Mouse (Mus musculus) heart, embryonic 14.5 days (tissue): ENCODE results near the gene Spryd3. TPM values are rescaled to one million over a fixed set of nuclear protein-coding genes. Genes with fewer than 3 reads are reported as not detected.

Experiments used
- ATAC-seq: fragments of 200-750 bp; cut with Nextera tagmentation; 2 replicates; pipeline ENCODE4 v1.8.0; 2017; ENCODE audit warnings: low read depth, moderate TSS enrichment; ENCODE audit not compliant: insufficient number of reproducible peaks, insufficient read depth, low FRiP score
- H3K27ac ChIP-seq, 2 experiments: fragments of 200-500 bp in 1 of 2; fragments of 300-500 bp in 1 of 2; sonication (generic) in 1 of 2; replicated peaks in 1 of 2; 2 replicates each; pipeline ENCODE4 v1.5.1; 2012 to 2014; ENCODE audit warnings: low read depth in 2 of 2, low read length in 2 of 2, control low read depth in 1 of 2, mild to moderate bottlenecking in 1 of 2, mixed read lengths in 1 of 2; ENCODE audit not compliant: control insufficient read depth in 1 of 2, insufficient read depth in 1 of 2
- H3K27me3 ChIP-seq: fragments of 300-500 bp; sonication (generic); 2 replicates; pipeline ENCODE4 v1.6.1; 2014; ENCODE audit warnings: mild to moderate bottlenecking, low read length, control low read depth; ENCODE audit not compliant: control insufficient read depth, insufficient read depth
- H3K36me3 ChIP-seq: fragments of 300-500 bp; sonication (generic); 2 replicates; pipeline ENCODE4 v1.6.1; 2014; ENCODE audit warnings: mild to moderate bottlenecking, control low read depth, low read length, mixed read lengths; ENCODE audit not compliant: control insufficient read depth, insufficient read depth
- H3K4me1 ChIP-seq, 2 experiments: fragments of 200-500 bp in 1 of 2; fragments of 300-500 bp in 1 of 2; sonication (generic) in 1 of 2; 2 replicates each; pipeline ENCODE4 v1.6.1; 2012 to 2014; ENCODE audit warnings: low read length in 2 of 2, control low read depth in 1 of 2, mixed read lengths in 1 of 2; ENCODE audit not compliant: control insufficient read depth in 2 of 2, insufficient read depth in 2 of 2
- H3K4me2 ChIP-seq: fragments of 300-500 bp; sonication (generic); 2 replicates; pipeline ENCODE4 v1.6.1; 2014; ENCODE audit warnings: mild to moderate bottlenecking, low read length
- H3K4me3 ChIP-seq, 2 experiments: fragments of 200-500 bp in 1 of 2; fragments of 300-500 bp in 1 of 2; sonication (generic) in 1 of 2; 2 replicates each; pipeline ENCODE4 v1.5.1; 2012 to 2014; ENCODE audit warnings: low read length in 2 of 2, mild to moderate bottlenecking in 2 of 2, control low read depth in 1 of 2, low read depth in 1 of 2, moderate library complexity in 1 of 2; ENCODE audit not compliant: control insufficient read depth in 1 of 2, insufficient read depth in 1 of 2
- H3K9ac ChIP-seq: fragments of 300-500 bp; sonication (generic); 2 replicates; pipeline ENCODE4 v1.6.1; 2014; ENCODE audit warnings: mild to moderate bottlenecking, low read length
- H3K9me3 ChIP-seq: fragments of 300-500 bp; sonication (generic); 2 replicates; pipeline ENCODE4 v1.6.1; 2016; ENCODE audit warnings: low read length, control low read depth; ENCODE audit not compliant: control insufficient read depth
- WGBS: fragments of 180-500 bp; shearing (Covaris S2); extraction: QIAGEN DNeasy Blood & Tissue Kit; methylation state at CpG from one replicate; pipeline ENCODE4 v1.1.7; 2014; 5-methylcytosine and 5-hydroxymethylcytosine counted together
- polyA plus RNA-seq: library from polyadenylated mRNA; unstranded; fragments of >200 nt; fragmentation: Nextera tagmentation; extraction: Ambion mirVana; gene quantifications from 2 replicates; pipeline ENCODE4 v1.2.1, GENCODE M21; 2014

Spryd3 gene
- polyA plus RNA-seq, 1 experiment from 2014 or later, result 12.4 TPM

DNA sequence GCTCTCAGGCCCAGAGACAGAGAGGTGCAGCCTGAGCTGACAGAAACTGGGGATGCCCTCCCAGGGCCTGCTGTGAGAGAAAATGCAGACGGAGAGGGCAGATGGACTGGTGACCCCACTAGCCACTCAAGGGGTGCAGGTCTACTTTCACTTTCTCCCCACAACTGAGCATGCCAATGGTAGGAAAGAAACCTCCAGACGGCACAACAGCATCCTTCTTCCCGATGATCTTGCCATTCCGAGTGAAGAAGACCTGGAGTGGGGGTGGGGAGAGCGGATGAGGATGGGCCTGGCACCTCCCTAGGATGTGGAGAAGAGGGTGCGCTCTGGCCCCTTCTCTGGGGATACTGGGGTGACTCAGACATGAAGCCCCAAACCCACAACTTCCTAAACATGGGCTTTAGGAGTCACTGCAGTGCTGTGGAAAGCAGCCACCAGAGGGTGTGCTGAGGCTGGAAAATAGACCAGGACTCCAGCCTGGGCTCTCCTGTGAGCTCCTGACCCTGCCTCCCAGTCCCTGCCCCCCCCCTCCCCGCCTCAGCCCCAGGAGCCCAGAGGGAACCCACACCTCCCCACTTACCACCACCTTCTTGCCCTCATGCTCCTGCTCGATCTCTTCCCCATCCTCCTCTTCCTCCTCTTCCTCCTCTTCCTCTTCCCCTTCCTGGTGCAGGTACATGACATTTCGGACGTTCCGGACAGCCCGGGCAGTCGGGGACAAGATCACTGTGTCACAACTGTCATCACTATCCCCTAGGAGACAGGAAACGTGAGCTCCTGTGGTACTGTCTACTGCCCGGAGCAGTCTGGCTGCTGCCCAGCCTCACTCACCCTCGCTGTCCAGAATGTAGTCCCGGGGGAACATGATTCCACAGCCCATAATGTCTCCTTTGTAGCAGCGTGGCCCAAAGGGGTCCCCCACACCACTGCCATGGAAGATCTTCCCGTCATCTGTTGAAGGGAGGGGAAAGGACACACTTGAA is 18.3 kb downstream of the Spryd3 start:
- peaks cover 0 to under 1% of the 10 kb centered on the region in 2 experiments; a peak in 1 of 4 replicates for H3K4me1 ChIP-seq
- ATAC-seq, result no peak
- no peak overlapping the region for H3K4me2 ChIP-seq
- H3K27me3 ChIP-seq, result no peaks in the 10 kb centered on the region
- peaks cover 92% of the 10 kb centered on the region for H3K36me3 ChIP-seq
- no peak overlapping the region for H3K27ac ChIP-seq
- 62% methylated on average over 18 of the region's 19 CpGs for WGBS
- no peak overlapping the region for H3K4me3 ChIP-seq
- no peaks in the 10 kb centered on the region for H3K9me3 ChIP-seq
- no peak overlapping the region for H3K9ac ChIP-seq

DNA sequence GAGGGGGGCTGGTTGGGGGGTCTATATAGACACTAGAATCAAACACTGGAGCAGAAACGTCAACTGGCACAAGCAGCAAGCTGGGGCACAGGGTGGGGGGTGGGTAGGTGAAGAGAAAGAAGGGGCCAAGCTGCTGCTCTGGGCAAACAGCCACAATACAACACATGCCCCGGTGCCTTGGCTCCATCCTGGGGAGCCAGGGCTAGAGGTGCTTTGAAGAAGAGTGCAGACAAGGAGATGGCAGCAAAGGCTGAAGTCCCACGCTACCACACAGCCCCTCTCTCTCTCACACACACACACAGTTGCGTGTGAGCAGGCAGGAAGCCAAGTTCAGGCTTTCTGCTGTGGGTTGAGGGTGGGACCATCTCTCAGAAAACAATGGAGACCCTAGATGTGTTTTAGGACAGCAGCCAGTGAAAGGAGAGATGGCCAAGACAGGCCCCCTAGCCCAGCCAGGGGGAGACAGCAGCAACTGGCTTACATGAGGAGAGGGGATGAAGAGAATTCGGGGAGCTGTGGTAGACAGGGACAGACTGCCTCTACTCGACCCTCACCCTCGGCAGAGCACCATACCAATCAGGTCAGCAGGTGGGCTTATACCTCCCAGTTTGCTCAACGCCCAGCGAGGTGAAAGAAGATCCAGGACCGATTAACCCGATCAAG is 19.1 kb downstream of the Spryd3 start:
- Histone ChIP-seq H3K4me1 (peaks cover 0 to 4% of the 10 kb centered on the region in 2 experiments; a peak in 1 of 4 replicates), H3K4me2 (no peak overlapping the region), H3K27me3 (no peaks in the 10 kb centered on the region), H3K9ac (no peak overlapping the region), H3K27ac (no peak overlapping the region), H3K9me3 (no peaks in the 10 kb centered on the region), H3K4me3 (no peak overlapping the region), H3K36me3 (peaks cover 98% of the 10 kb centered on the region)
- ATAC-seq, result no peak
- 65% methylated on average over 11 of the region's 11 CpGs for WGBS

DNA sequence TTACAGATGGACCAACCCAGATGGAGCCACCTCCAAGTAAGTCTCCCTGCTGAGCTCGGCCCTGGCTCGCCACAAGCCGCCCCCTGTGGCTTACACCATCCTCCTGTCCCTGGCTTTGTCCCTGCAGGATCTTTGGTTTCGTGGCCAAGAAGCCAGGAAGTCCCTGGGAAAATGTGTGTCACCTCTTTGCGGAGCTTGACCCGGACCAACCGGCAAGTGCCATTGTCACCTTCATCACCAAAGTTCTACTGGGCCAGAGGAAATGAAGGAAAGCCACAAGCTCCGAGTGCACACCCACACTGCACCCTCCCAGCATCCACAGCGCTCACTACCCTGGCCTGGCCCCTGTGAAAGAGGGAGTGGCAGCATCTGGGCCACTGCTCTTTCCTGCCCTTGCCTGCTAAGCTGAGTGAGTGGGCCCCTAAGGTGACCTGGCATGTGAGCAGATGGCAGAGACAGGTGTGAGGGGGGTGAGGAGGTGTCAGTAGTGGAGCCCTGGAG is 20.3 kb downstream of the Spryd3 start:
- Histone ChIP-seq H3K4me2 (no peak overlapping the region), H3K4me3 (no peak overlapping the region), H3K36me3 (peaks cover 99% of the 10 kb centered on the region), H3K27me3 (no peaks in the 10 kb centered on the region), H3K4me1 (peaks cover 0 to 4% of the 10 kb centered on the region in 2 experiments; a peak in 1 of 4 replicates), H3K9me3 (no peaks in the 10 kb centered on the region), H3K9ac (no peak overlapping the region), H3K27ac (no peak overlapping the region)
- 72% methylated on average over 9 of the region's 9 CpGs for WGBS
- no peak for ATAC-seq

DNA sequence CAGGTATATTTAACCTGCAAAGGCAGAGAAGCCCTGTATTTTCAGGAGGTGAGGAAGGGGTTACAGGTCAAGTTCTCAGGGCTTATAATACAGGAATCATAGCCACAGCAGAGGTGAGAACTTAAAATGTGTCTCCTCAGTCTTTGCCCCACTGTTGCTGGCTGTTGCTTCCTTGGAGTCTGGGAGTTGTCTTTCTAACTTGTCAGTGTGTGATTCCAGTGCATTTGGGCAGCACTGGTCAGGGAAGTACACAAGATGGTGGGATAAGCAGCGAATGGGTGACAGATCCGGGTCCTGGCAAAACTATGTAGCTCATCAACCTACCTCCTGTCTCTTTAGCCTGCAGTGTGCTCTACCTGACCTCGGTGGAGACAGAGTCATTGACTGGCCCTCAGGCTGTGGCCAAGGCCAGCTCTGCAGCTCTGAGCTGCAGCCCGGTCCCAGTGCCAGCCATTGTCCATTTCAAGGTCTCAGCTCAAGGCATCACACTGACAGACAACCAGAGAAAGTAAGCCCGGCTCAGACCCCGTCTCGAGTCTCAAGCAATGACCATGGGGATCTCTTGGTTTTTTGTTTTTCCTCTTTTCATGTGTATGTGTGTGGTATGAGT is 21.3 kb downstream of the Spryd3 start:
- ATAC-seq, result no peak
- Histone ChIP-seq H3K27ac (no peak overlapping the region), H3K9ac (no peak overlapping the region), H3K4me1 (peaks cover 0 to 4% of the 10 kb centered on the region in 2 experiments; a peak in 1 of 4 replicates), H3K36me3 (peaks cover 100% of the 10 kb centered on the region), H3K9me3 (no peaks in the 10 kb centered on the region), H3K27me3 (no peaks in the 10 kb centered on the region), H3K4me2 (no peak overlapping the region), H3K4me3 (no peak overlapping the region)
- WGBS, result 77% methylated on average over 7 of the region's 7 CpGs

DNA sequence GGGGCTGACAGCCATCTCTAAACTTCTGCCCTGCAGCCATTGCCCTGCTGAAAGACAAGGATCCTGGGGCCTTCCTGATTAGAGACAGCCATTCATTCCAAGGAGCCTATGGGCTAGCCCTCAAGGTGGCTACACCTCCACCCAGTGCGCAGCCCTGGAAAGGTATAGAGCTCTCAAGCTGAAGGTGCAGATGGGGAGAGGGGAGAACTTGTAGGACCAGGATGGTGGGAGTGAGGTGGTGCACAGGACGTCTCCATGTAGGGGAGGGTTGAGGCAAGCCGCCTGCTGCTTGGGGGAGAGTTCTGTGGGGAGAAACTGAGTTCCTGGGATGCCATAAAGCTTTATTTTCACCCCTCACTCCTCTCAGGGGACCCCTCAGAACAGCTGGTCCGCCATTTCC is 22.4 kb downstream of the Spryd3 start:
- no peak overlapping the region for H3K4me2 ChIP-seq
- no peaks in the 10 kb centered on the region for H3K9me3 ChIP-seq
- no peak overlapping the region for H3K9ac ChIP-seq
- H3K36me3 ChIP-seq, result peaks cover 100% of the 10 kb centered on the region
- H3K27me3 ChIP-seq, result no peaks in the 10 kb centered on the region
- no peak overlapping the region for H3K4me3 ChIP-seq
- 72% methylated on average over 4 of the region's 4 CpGs for WGBS
- no peak overlapping the region for H3K27ac ChIP-seq
- H3K4me1 ChIP-seq, result peaks cover 2 to 12% of the 10 kb centered on the region in 2 experiments; a peak in 2 of 4 replicates
- no peak for ATAC-seq

DNA sequence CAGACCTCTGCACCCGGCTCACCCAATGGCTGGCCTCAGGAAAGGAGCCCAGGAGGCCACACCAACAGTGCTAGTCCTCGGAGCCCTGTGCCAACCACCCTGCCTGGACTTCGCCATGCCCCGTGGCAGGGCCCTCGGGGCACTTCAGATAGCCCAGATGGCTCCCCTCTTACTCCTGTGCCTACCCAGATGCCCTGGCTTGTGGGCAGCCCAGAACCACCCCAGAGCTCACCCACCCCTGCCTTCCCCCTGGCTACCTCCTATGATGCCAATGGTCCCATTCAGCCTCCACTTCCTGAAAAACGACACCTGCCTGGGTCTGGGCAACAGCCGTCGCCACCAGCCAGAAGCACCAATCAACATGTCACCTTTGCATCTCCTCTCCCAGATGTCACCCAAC is 23.2 kb downstream of the Spryd3 start:
- Histone ChIP-seq H3K36me3 (peaks cover 100% of the 10 kb centered on the region), H3K9me3 (no peaks in the 10 kb centered on the region), H3K27me3 (no peaks in the 10 kb centered on the region), H3K27ac (no peak overlapping the region), H3K9ac (no peak overlapping the region), H3K4me3 (no peak overlapping the region), H3K4me2 (no peak overlapping the region), H3K4me1 (peaks cover 7 to 20% of the 10 kb centered on the region in 2 experiments; a peak in 3 of 4 replicates)
- ATAC-seq, result no peak
- WGBS, result 75% methylated on average over 8 of the region's 8 CpGs

DNA sequence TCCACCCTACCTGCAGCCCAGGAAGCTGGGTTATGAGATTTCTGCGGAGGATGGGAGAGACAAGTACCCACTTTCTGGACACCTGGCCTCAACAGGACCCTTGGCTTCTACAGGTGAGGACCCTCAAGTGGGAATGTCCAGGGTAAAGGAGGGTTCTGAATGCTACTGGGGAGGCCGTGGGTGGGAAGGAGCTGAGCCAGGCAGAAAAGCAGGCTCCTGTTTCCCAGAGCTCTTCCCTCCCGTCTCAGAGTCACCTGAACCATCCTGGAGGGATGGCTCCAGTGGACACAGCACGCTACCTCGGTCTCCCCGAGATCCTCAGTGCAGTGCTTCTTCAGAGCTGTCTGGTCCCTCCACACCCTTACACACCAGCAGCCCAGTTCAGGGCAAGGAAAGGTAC is 23.9 kb downstream of the Spryd3 start:
- no peak overlapping the region for H3K4me2 ChIP-seq
- WGBS, result 85% methylated on average over 6 of the region's 6 CpGs

More for the DNA sequence above, 23.9 kb downstream of the Spryd3 start:
- H3K4me3 ChIP-seq, result no peak overlapping the region
- H3K9me3 ChIP-seq, result no peaks in the 10 kb centered on the region
- ATAC-seq, result no peak
- H3K27ac ChIP-seq, result no peak overlapping the region
- no peak overlapping the region; the same call in 1 of the 2 replicates for H3K9ac ChIP-seq
- peaks cover 9 to 27% of the 10 kb centered on the region in 2 experiments; a peak in 3 of 4 replicates for H3K4me1 ChIP-seq
- H3K36me3 ChIP-seq, result peaks cover 100% of the 10 kb centered on the region
- H3K27me3 ChIP-seq, result no peaks in the 10 kb centered on the region
